Mouse (Mus musculus) intestine, postnatal 0 days (tissue): ENCODE results near the gene Hsd17b7. TPM values are rescaled to one million over a fixed set of nuclear protein-coding genes. Genes with fewer than 3 reads are reported as not detected.

Source experiments
- ATAC-seq: fragments of 200-750 bp; cut with Nextera tagmentation; 2 replicates; pipeline ENCODE4 v1.8.0; 2017; ENCODE audit warnings: mild to moderate bottlenecking, moderate TSS enrichment, moderate library complexity
- H3K27ac ChIP-seq: fragments of 300-500 bp; sonication (generic); 2 replicates; pipeline ENCODE4 v1.5.1; 2014; ENCODE audit warnings: mild to moderate bottlenecking, low read depth, low read length, moderate library complexity
- H3K27me3 ChIP-seq: fragments of 300-500 bp; sonication (generic); replicated peaks from 2 replicates; pipeline ENCODE4 v1.6.1; 2014; ENCODE audit warnings: low read length, mixed read lengths; ENCODE audit not compliant: control insufficient read depth, insufficient read depth
- H3K36me3 ChIP-seq: fragments of 300-500 bp; sonication (generic); 2 replicates; pipeline ENCODE4 v1.6.1; 2014; ENCODE audit warnings: mild to moderate bottlenecking, moderate library complexity; ENCODE audit not compliant: control insufficient read depth, insufficient read depth
- H3K4me1 ChIP-seq: fragments of 300-500 bp; sonication (generic); replicated peaks from 2 replicates; pipeline ENCODE4 v1.6.1; 2014; ENCODE audit warnings: antibody characterized with exemption, low read length, mixed read lengths; ENCODE audit not compliant: control insufficient read depth, insufficient read depth
- H3K4me2 ChIP-seq: fragments of 300-500 bp; sonication (generic); replicated peaks from 2 replicates; pipeline ENCODE4 v1.6.1; 2014; ENCODE audit warnings: low read depth, mild to moderate bottlenecking, moderate library complexity
- H3K4me3 ChIP-seq: fragments of 300-500 bp; sonication (generic); 2 replicates; pipeline ENCODE4 v1.5.1; 2014; ENCODE audit warnings: low read depth, low read length
- H3K9ac ChIP-seq: fragments of 300-500 bp; sonication (generic); 2 replicates; pipeline ENCODE4 v1.6.1; 2014; ENCODE audit warnings: mild to moderate bottlenecking, low read depth, low read length
- H3K9me3 ChIP-seq: fragments of 300-500 bp; sonication (generic); 2 replicates; pipeline ENCODE4 v1.6.1; 2016; ENCODE audit warnings: mixed run types; ENCODE audit not compliant: control insufficient read depth
- CTCF ChIP-seq: sonication (generic); IDR thresholded peaks from 2 replicates; pipeline ENCODE4 v1.5.1; 2016; ENCODE audit warnings: low read depth, mild to moderate bottlenecking, control low read depth, antibody characterized with exemption, moderate library complexity
- WGBS: fragments of 180-500 bp; shearing (Covaris S2); extraction: QIAGEN DNeasy Blood & Tissue Kit; methylation state at CpG from one replicate; pipeline ENCODE4 v1.1.7; 2014; 5-methylcytosine and 5-hydroxymethylcytosine counted together
- polyA plus RNA-seq: library from polyadenylated mRNA; unstranded; fragments of >200 nt; fragmentation: Nextera tagmentation; extraction: Ambion mirVana; gene quantifications from 2 replicates; pipeline ENCODE4 v1.2.1, GENCODE M21; 2015

Gene Hsd17b7
- polyA plus RNA-seq: 18.5 and 22.4 TPM in 2 replicates

- peak within 1 kb of the TSS; percentile 83 for H3K4me2 ChIP-seq
- H3K36me3 ChIP-seq: peaks cover 24% of the 10 kb centered on the region
- no peaks in the 10 kb centered on the region for H3K4me1 ChIP-seq
- H3K9me3 ChIP-seq: no peaks in the 10 kb centered on the region
- peak within 1 kb of the TSS; percentile 63 for H3K9ac ChIP-seq
- peak within 1 kb of the TSS; percentile 90 for H3K27ac ChIP-seq
- TF ChIP-seq CTCF: 0 out of 2 replicates have a peak, but pooled peaks have one; percentile 1
- whole genome bisulfite sequencing: under 1% methylated on average over 48 of the region's 48 CpGs
- peak; percentile 100 for ATAC-seq
- no peaks in the 10 kb centered on the region for H3K27me3 ChIP-seq
- peak within 1 kb of the TSS; percentile 66 for H3K4me3 ChIP-seq
These were observed at the start of gene Hsd17b7 for GRCm38 (mm10) chr1:169968792-169969515. TSS of gene Hsd17b7 (minus strand) at chr1:169969241.

GRCm38 (mm10) chr1:170014784-170015183 is 45.7 kb upstream of the Hsd17b7 start:
- ATAC-seq: no peak
- 96% methylated on average over 3 of the region's 3 CpGs for WGBS
- no peak for TF ChIP-seq CTCF
- Histone ChIP-seq H3K4me1 (no peaks in the 10 kb centered on the region), H3K36me3 (no peaks in the 10 kb centered on the region), H3K27me3 (no peaks in the 10 kb centered on the region), H3K9me3 (peaks cover 25% of the 10 kb centered on the region), H3K4me2 (no peak overlapping the region), H3K4me3 (no peak overlapping the region), H3K27ac (no peak overlapping the region), H3K9ac (no peak overlapping the region)

DNA sequence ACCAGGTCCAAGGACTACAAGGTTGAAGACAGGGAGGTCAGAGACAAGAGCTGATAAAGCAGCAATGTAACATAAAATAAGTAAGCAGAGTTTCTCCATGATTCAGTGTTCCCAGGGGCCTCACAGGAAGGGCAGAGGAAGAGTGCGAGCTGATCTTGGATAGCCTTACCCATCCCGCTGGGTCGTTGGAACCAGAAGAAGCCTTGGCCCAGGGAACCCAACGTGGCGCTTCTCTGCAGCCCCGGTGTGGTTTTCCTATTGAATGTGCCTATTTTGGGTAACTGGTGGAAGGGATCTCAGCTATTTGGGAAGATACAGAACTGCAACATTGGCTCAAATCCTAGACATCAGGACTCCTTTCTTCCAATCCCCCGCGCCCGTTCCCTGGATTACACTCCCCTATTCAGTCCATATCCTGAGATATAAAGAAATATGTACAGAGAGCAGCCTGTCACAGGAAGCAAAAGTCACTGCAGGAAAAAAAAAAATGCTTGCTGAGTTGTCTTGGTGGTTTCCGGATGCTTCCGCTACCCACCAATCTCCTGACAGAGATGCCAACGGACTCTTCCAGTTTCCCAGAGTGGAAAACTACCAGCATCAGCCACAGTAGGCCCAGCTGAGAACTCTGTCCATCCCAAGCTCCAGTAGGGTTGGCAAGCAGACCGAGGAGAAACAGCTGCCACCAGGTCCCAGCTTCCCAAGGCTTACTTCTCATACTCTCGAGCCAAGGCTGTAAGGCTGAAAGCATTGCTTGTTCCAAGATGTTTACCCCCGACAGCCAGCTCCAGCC is 41.9 kb upstream of the Hsd17b7 start:
- H3K9ac ChIP-seq: no peak overlapping the region
- no peak overlapping the region for H3K4me3 ChIP-seq
- H3K36me3 ChIP-seq: no peaks in the 10 kb centered on the region
- no peak overlapping the region for H3K4me2 ChIP-seq
- no peak for ATAC-seq
- WGBS: 85% methylated on average over 15 of the region's 15 CpGs
- H3K27ac ChIP-seq: no peak overlapping the region
- H3K9me3 ChIP-seq: peaks cover 6% of the 10 kb centered on the region; the same call in 1 of the 2 replicates
- no peak for TF ChIP-seq CTCF
- H3K4me1 ChIP-seq: no peaks in the 10 kb centered on the region
- no peaks in the 10 kb centered on the region for H3K27me3 ChIP-seq

GRCm38 (mm10) chr1:170009296-170009695 is 40.3 kb upstream of the Hsd17b7 start:
- Histone ChIP-seq H3K4me2 (no peak overlapping the region), H3K27me3 (no peaks in the 10 kb centered on the region), H3K4me1 (no peaks in the 10 kb centered on the region), H3K9ac (no peak overlapping the region), H3K27ac (no peak overlapping the region), H3K4me3 (no peak overlapping the region), H3K36me3 (no peaks in the 10 kb centered on the region), H3K9me3 (no peaks in the 10 kb centered on the region)
- TF ChIP-seq CTCF: no peak
- ATAC-seq: no peak
- 91% methylated on average over 1 of the region's 1 CpGs for WGBS

GRCm38 (mm10) chr1:170008432-170009220 is 39.6 kb upstream of the Hsd17b7 start:
- Histone ChIP-seq H3K4me1 (no peaks in the 10 kb centered on the region), H3K27me3 (no peaks in the 10 kb centered on the region), H3K4me3 (no peak overlapping the region), H3K4me2 (no peak overlapping the region), H3K9me3 (no peaks in the 10 kb centered on the region), H3K27ac (no peak overlapping the region), H3K9ac (no peak overlapping the region), H3K36me3 (no peaks in the 10 kb centered on the region)
- ATAC-seq: no peak
- 62% methylated on average over 13 of the region's 13 CpGs for WGBS
- TF ChIP-seq CTCF: no peak

- Histone ChIP-seq H3K9ac (no peak overlapping the region), H3K4me3 (no peak overlapping the region), H3K36me3 (no peaks in the 10 kb centered on the region), H3K4me2 (no peak overlapping the region), H3K27ac (no peak overlapping the region), H3K4me1 (no peaks in the 10 kb centered on the region), H3K27me3 (no peaks in the 10 kb centered on the region), H3K9me3 (no peaks in the 10 kb centered on the region)
- no peak for ATAC-seq
- TF ChIP-seq CTCF: no peak
- WGBS: 55% methylated on average over 5 of the region's 5 CpGs
These were observed 37.5 kb upstream of the Hsd17b7 start for GRCm38 (mm10) chr1:170006516-170006915.
